Mouse (Mus musculus) CD4-positive, CD25-positive, alpha-beta regulatory T cell, adult 9 weeks (primary cell): ENCODE results near the gene Gm7138. TPM values are rescaled to one million over a fixed set of nuclear protein-coding genes. Genes with fewer than 3 reads are reported as not detected.

Source experiments
- polyA plus RNA-seq: library from polyadenylated mRNA; unstranded; fragments of 100-300 nt; shearing (Covaris generic); gene quantifications from one replicate; pipeline ENCODE4 v1.2.1, GENCODE M21; 2017

Gene Gm7138
- polyA plus RNA-seq = not detected

GRCm38 (mm10) chr10:77776844-77777243 lies at the start of gene Gm7138:
Gene Gm7138, minus strand, starts transcription at chr10:77776944.

GRCm38 (mm10) chr10:77814382-77814781 lies 37.6 kb upstream of the Gm7138 start, which contains the start of gene Gm2696:
Gene Gm2696, plus strand, starts transcription at chr10:77814682.

DNA sequence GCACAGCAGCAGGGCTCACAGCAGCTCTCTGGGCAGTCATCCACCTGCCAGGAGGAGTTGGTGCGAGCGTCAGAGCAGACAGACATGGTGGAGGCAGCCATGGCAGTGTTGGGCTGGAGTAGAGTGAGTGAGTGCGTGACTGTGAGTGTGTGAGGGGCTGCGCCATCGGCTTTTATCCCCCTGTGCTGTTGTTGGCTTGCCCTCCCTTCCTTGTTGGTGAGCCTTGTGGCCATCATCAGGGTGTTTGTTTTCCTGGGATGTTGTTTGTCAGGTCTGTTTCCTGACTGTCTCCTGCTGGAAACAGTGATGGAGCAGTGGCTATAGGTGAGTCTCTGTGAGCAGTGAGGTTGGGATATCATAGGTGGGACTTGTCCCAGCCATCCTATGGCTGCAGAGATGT lies 35.0 kb upstream of the Gm7138 start, which contains the start of gene Gm9507:
TSS of gene Gm9507 (minus strand) at position 101 of the 400 bp plus-strand sequence.

DNA sequence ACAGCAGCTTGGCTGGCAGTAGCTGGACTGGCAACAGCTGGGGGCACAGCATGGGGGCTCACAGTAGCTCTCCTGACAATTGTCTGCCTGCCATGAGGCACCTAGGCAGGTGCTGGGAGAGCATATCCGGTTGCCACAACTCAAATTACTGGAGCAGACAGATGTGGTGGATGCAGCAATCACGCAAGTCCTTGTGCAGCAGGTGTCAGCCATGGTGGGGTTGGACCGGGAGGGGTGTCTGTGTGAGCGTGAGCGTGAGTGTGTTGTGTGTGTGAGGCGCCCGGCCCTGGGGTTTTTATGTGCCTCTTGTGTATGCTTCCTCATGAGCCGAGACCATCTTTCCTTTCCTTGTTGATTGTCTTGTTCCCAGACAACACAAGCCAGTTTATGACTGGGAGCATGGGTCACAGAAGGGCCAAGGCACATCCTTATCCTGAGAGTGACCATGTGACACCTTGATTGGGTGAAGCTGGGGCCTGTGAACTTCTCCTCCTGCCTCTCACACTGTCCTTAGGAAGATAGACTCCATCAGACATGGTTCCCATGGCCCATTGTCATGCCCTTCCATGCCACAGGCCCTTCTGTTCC lies 22.3 kb upstream of the Gm7138 start, which contains the start of gene Gm19668:
TSS of gene Gm19668 (minus strand) at position 213 of the 588 bp plus-strand sequence.

DNA sequence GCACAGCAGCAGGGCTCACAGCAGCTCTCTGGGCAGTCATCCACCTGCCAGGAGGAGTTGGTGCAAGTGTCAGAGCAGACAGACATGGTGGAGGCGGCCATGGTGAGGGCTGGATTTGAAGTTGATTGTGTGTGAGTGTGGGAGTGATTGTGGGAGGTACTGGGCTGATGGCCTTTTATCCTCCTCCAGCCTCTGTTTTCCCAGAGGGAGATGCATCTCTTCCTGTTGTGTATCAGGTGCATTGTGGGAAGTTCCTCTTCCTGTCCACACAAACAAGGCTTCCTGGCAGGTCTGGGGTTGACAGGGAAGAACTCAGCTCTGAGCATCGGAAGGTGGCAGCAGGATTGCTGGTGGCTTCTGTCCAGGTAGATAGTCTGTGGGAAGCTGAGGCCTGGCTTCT lies 18.2 kb upstream of the Gm7138 start, which contains the start of gene Gm9639:
TSS of gene Gm9639 (minus strand) at position 101 of the 400 bp plus-strand sequence.

DNA sequence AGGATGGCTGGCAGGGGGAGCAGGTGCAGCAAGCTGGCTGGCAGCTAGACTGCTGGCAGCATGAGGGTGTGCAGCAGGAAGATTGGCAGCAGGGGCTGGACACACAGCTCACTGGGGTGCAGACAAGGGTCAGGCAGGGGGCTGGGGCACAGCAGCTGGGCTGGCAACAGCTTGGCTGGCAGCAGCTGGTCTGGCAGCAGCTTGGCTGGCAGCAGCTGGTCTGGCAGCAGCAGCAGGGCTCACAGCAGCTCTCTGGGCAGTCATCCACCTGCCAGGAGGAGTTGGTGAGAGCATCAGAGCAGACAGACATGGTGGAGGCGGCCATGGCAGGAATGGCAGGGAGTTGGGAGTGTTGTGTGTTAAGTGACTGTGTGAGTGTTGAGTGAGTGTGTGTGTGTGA lies 11.1 kb upstream of the Gm7138 start, which contains the start of gene Gm7137:
TSS of gene Gm7137 (minus strand) at position 325 of the 400 bp plus-strand sequence.

DNA sequence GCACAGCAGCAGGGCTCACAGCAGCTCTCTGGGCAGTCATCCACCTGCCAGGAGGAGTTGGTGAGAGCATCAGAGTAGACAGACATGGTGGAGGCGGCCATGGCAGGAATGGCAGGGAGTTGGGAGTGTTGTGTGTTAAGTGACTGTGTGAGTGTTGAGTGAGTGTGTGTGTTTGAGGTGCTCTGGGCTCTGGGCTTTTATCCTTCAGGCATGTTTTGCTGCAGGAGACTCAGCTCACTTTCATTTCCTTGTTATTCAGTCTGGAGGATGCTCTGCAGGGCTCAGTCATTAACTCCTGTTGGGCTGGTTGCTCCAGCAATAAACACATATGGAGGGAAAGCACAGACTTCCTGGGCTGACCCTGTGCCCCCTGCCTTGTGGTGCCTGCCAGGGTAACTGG lies 5.7 kb upstream of the Gm7138 start, which contains the start of gene Gm3250:
TSS of gene Gm3250 (minus strand) at position 101 of the 400 bp plus-strand sequence.

DNA sequence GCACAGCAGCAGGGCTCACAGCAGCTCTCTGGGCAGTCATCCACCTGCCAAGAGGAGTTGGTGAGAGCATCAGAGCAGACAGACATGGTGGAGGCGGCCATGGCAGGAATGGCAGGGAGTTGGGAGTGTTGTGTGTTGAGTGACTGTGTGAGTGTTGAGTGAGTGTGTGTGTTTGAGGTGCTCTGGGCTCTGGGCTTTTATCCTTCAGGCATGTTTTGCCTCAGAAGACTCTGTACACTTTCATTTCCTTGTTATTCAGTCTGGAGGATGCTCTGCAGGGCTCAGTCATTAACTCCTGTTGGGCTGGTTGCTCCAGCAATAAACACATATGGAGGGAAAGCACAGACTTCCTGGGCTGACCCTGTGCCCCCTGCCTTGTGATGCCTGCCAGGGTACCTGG lies 5.5 kb downstream of the Gm7138 start, which contains the start of gene Gm3238:
TSS of gene Gm3238 (minus strand) at position 101 of the 400 bp plus-strand sequence.

DNA sequence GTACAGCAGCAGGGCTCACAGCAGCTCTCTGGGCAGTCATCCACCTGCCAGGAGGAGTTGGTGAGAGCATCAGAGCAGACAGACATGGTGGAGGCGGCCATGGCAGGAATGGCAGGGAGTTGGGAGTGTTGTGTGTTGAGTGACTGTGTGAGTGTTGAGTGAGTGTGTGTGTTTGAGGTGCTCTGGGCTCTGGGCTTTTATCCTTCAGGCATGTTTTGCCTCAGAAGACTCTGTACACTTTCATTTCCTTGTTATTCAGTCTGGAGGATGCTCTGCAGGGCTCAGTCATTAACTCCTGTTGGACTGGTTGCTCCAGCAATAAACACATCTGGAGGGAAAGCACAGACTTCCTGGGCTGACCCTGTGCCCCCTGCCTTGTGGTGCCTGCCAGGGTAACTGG lies 17.2 kb downstream of the Gm7138 start, which contains the start of gene Gm3233:
TSS of gene Gm3233 (minus strand) at position 101 of the 400 bp plus-strand sequence.

DNA sequence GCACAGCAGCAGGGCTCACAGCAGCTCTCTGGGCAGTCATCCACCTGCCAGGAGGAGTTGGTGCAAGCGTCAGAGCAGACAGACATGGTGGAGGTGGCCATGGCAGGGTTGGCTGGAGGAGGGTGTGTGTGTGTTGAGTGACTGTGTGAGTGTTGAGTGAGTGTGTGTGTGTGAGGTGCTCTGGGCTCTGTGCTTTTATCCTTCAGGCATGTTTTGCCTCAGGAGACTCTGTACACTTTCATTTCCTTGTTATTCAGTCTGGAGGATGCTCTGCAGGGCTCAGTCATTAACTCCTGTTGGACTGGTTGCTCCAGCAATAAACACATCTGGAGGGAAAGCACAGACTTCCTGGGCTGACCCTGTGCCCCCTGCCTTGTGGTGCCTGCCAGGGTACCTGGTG lies 25.5 kb downstream of the Gm7138 start, which contains the start of gene Gm9736:
TSS of gene Gm9736 (minus strand) at position 101 of the 400 bp plus-strand sequence.

GRCm38 (mm10) chr10:77741924-77742688 lies 34.6 kb downstream of the Gm7138 start, which contains the start of gene Gm18596:
Gene Gm18596, minus strand, starts transcription at chr10:77742638.

Other genes with a start within 250 kb of the Gm7138 start
- 605 TPM for gene Itgb2, start 246.7 kb downstream of the Gm7138 start, polyA plus RNA-seq
- gene Pttg1ip, start 195.2 kb downstream of the Gm7138 start, polyA plus RNA-seq = 129 TPM
- gene Sumo3, start 170.8 kb downstream of the Gm7138 start, polyA plus RNA-seq = 129 TPM
- not detected for gene Gm49325, start 170.7 kb downstream of the Gm7138 start, polyA plus RNA-seq
- 62.1 TPM for gene Ube2g2, start 154.7 kb downstream of the Gm7138 start, polyA plus RNA-seq
- gene Tspear, start 90.4 kb downstream of the Gm7138 start, polyA plus RNA-seq = 0.87 TPM
- gene Gm19402, start 86.2 kb downstream of the Gm7138 start, polyA plus RNA-seq = not detected
- gene Gm9508, start 79.7 kb downstream of the Gm7138 start, polyA plus RNA-seq = not detected
- not detected for gene Gm10272, start 70.3 kb downstream of the Gm7138 start, polyA plus RNA-seq
- not detected for gene Gm10024, start 65.5 kb downstream of the Gm7138 start, polyA plus RNA-seq
- gene Gm10142, start 61.1 kb downstream of the Gm7138 start, polyA plus RNA-seq = not detected
- not detected for gene Krtap12-1, start 56.3 kb downstream of the Gm7138 start, polyA plus RNA-seq
- not detected for gene Gm10100, start 50.5 kb downstream of the Gm7138 start, polyA plus RNA-seq
- not detected for gene Gm18596, start 34.3 kb downstream of the Gm7138 start, polyA plus RNA-seq
- not detected for gene Gm9736, start 25.6 kb downstream of the Gm7138 start, polyA plus RNA-seq
- gene Gm3233, start 17.3 kb downstream of the Gm7138 start, polyA plus RNA-seq = not detected
- not detected for gene Gm3238, start 5.6 kb downstream of the Gm7138 start, polyA plus RNA-seq
- gene Gm3250, start 5.6 kb upstream of the Gm7138 start, polyA plus RNA-seq = not detected
- gene Gm7137, start 11.3 kb upstream of the Gm7138 start, polyA plus RNA-seq = not detected
- gene Gm9639, start 18.1 kb upstream of the Gm7138 start, polyA plus RNA-seq = not detected
- gene Gm19668, start 22.2 kb upstream of the Gm7138 start, polyA plus RNA-seq = not detected
- gene Gm9507, start 34.9 kb upstream of the Gm7138 start, polyA plus RNA-seq = not detected
- not detected for gene Gm2696, start 37.7 kb upstream of the Gm7138 start, polyA plus RNA-seq
- not detected for gene Krtap10-4, start 50.2 kb upstream of the Gm7138 start, polyA plus RNA-seq
- not detected for gene Krtap10-10, start 59.0 kb upstream of the Gm7138 start, polyA plus RNA-seq
- gene Gm36176, start 69.9 kb upstream of the Gm7138 start, polyA plus RNA-seq = not detected
- gene Gm10318, start 75.9 kb upstream of the Gm7138 start, polyA plus RNA-seq = not detected
- not detected for gene Gm3285, start 85.0 kb upstream of the Gm7138 start, polyA plus RNA-seq
- not detected for gene Lrrc3, start 125.6 kb upstream of the Gm7138 start, polyA plus RNA-seq
- gene Trpm2, start 193.6 kb upstream of the Gm7138 start, polyA plus RNA-seq = 0.53 TPM
- gene 1810043G02Rik, start 201.6 kb upstream of the Gm7138 start, polyA plus RNA-seq = 11.0 TPM
- gene Pfkl, start 233.1 kb upstream of the Gm7138 start, polyA plus RNA-seq = 98.7 TPM